Mouse (Mus musculus) thymus, adult 2 months (tissue): ENCODE measurements around the gene Brsk1. TPM values are rescaled to one million over a fixed set of nuclear protein-coding genes. Genes with fewer than 3 reads are reported as not detected.

ENCODE experiments used
- DNase-seq: peaks from one replicate; pipeline ENCODE4 v3.0.0; 2021
- H3K27ac ChIP-seq: fragments of 200-500 bp; 2 replicates; pipeline ENCODE4 v1.5.1; 2012; ENCODE audit warnings: low read length, control low read depth; ENCODE audit not compliant: control insufficient read depth, insufficient read depth
- H3K27me3 ChIP-seq: fragments of 200-500 bp; 2 replicates; pipeline ENCODE4 v1.6.1; 2012; ENCODE audit warnings: mild to moderate bottlenecking, low read length, moderate library complexity, mixed read lengths; ENCODE audit not compliant: control insufficient read depth, insufficient read depth
- H3K36me3 ChIP-seq: fragments of 200-500 bp; 2 replicates; pipeline ENCODE4 v1.6.1; 2012; ENCODE audit warnings: mild to moderate bottlenecking, low read length, moderate library complexity; ENCODE audit not compliant: control insufficient read depth, insufficient read depth
- H3K4me1 ChIP-seq: fragments of 200-500 bp; replicated peaks from 2 replicates; pipeline ENCODE4 v1.6.1; 2012; ENCODE audit warnings: low read length; ENCODE audit not compliant: control insufficient read depth, insufficient read depth
- H3K4me3 ChIP-seq: fragments of 200-500 bp; 2 replicates; pipeline ENCODE4 v1.5.1; 2012; ENCODE audit warnings: mild to moderate bottlenecking, low read length, control low read depth, moderate library complexity; ENCODE audit not compliant: control insufficient read depth, insufficient read depth
- CTCF ChIP-seq: fragments of 200-500 bp; IDR thresholded peaks from 2 replicates; pipeline ENCODE4 v1.5.1; 2012; ENCODE audit warnings: mild to moderate bottlenecking, control low read depth, low read length, moderate library complexity, borderline replicate concordance; ENCODE audit not compliant: control insufficient read depth, poor library complexity, insufficient read depth; ENCODE audit errors: extremely low read depth
- POLR2A ChIP-seq: fragments of 200-500 bp; IDR thresholded peaks from 2 replicates; pipeline ENCODE4 v1.6.1; 2012; ENCODE audit warnings: mild to moderate bottlenecking, low read length, control low read depth, moderate library complexity; ENCODE audit not compliant: control insufficient read depth, poor library complexity, insufficient read depth; ENCODE audit errors: extremely low read depth
- WGBS: fragments of 180-500 bp; shearing (Covaris S2); methylation state at CpG from one replicate; pipeline ENCODE4 v1.1.7; 2018; 5-methylcytosine and 5-hydroxymethylcytosine counted together
- polyA plus RNA-seq: library from polyadenylated mRNA; depleted of rRNA; stranded (reverse); fragments of >200 nt; gene quantifications from 2 replicates; pipeline ENCODE4 v1.2.3, GENCODE M21; 2012; rRNA removed

Brsk1 gene
- polyA plus RNA-seq, 1 experiment: 0.71 TPM

DNA sequence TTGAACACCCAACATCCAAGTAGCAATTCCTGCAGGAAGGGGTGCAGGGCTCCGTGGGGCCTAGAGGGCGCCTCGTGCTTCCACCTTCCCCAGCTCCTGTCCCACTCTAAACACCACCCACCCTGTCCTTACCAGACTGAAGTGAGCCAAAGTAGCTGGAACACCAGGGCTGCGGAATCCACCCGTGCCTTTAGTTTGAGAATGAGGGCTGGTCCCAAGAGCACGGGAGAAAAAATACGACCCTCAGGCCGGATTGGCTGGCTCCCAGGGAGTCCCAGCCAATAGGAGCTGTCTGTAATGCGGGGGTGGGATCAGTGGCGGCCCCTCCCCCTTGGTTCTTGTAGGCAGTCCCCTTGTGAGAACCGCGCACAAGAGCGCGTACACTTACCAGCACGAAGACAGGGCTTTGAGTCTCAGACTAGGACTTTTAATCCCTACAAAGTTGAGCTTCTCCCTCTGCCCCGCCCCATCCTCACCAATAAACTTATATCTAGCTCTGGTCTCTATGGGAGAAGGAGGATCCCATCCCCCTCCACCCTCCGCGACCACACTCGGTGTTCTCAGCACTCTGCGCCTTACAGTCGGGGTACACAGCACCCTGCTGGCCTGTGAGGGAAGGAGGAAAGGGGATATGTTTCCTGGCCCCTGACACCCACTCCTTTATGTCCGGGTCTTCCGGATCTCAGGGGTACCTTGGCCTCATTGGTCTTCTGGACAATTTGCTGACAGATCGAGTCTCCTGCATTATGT, 62.6 kb downstream of the Brsk1 start, which contains the start of gene Cox6b2:
TSS of gene Cox6b2 (minus strand) at position 274 of the 750 bp plus-strand sequence.
- peaks cover 17% of the 10 kb centered on the region for H3K4me1 ChIP-seq
- H3K36me3 ChIP-seq: no peaks in the 10 kb centered on the region
- peak within 1 kb of the TSS; percentile 57 for H3K4me3 ChIP-seq
- peak; percentile 79 for TF ChIP-seq POLR2A
- TF ChIP-seq CTCF: no peak
- peak; percentile 85 for DNase-seq
- H3K27ac ChIP-seq: no peak within 1 kb of the TSS; the same call in 1 of the 2 replicates
- 11% methylated on average over 24 of the region's 24 CpGs for WGBS
- no peaks in the 10 kb centered on the region for H3K27me3 ChIP-seq

DNA sequence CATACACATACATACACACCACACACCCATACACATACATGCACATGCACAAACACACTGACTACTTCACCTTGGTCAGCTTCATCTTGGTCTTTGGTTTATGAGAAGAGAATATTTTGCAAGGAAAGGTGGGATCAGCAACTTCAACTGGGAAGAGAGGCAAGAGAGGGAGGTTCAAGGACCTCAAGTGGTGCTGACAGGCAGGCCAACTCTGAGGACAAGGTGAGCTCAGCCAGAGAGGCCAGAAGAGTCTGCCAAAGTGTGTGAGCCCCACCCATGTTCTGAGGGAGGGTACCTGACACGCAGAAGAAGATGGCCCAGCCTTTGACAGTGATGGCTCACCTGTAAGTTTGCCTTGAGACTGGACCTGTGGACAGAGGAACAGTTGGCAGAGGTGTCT, 69.3 kb downstream of the Brsk1 start:
- 61% methylated on average over 1 of the region's 1 CpGs for WGBS
- Histone ChIP-seq H3K4me1 (no peaks in the 10 kb centered on the region), H3K27ac (no peak overlapping the region), H3K4me3 (no peak overlapping the region), H3K27me3 (no peaks in the 10 kb centered on the region), H3K36me3 (no peaks in the 10 kb centered on the region)
- TF ChIP-seq POLR2A: no peak
- TF ChIP-seq CTCF: no peak
- DNase-seq: no peak

DNA sequence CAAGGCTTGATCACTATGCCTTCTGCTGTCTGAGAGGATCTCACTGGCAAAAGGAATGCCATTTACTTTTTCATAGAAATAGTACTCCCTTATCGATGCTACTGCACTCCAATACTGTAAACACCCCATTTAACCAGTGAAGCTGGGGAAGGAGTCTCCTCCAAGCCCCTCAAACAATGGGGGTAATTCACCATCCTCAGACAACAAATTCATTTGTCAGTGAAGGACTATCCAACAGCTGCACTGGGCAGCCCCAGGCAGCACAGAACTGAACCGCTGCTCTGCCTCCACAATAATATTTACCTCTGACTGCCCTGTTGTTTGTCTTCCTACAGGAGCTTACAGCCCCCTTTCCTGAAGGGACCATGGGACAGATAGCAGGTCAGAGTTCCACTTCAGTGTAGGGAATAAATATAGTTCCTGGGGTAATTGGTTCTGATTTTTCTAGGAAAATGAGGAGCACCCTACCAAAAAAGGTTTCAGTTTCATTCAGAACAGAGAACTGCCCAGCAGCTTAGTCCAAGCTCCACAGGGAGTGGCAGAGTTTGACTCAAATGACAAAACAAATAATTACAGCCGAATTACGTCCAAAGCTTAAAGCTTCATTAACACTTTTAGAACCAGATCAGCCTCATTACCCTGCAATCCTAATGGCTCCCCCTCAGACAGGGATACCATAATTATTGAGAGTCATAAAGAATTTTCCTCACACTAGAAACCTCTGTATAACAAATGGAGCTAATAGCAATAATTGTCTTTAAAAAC, 74.7 kb downstream of the Brsk1 start:
- H3K27me3 ChIP-seq: no peaks in the 10 kb centered on the region
- no peaks in the 10 kb centered on the region for H3K4me1 ChIP-seq
- no peak overlapping the region for H3K27ac ChIP-seq
- WGBS: 52% methylated on average over 4 of the region's 4 CpGs
- DNase-seq: no peak
- no peak for TF ChIP-seq CTCF
- TF ChIP-seq POLR2A: no peak
- no peaks in the 10 kb centered on the region for H3K36me3 ChIP-seq
- H3K4me3 ChIP-seq: no peak overlapping the region

Other genes starting within 250 kb of the Brsk1 start
- 9.1 and 10.8 TPM in 2 replicates for gene Rdh13, start 245.0 kb upstream of the Brsk1 start, polyA plus RNA-seq
- gene Eps8l1, start 229.9 kb upstream of the Brsk1 start, polyA plus RNA-seq: 4.2 and 24.2 TPM in 2 replicates
- 136 and 162 TPM in 2 replicates for gene Ppp1r12c, start 188.9 kb upstream of the Brsk1 start, polyA plus RNA-seq
- gene Tnnt1, start 174.2 kb upstream of the Brsk1 start, polyA plus RNA-seq: 1.8 TPM in 2 replicates
- 79.0 and 1,187 TPM in 2 replicates for gene Tnni3, start 166.4 kb upstream of the Brsk1 start, polyA plus RNA-seq
- gene Dnaaf3, start 158.2 kb upstream of the Brsk1 start, polyA plus RNA-seq: 8.3 and 9.8 TPM in 2 replicates
- 0.39 and 0.54 TPM in 2 replicates for gene Syt5, start 143.1 kb upstream of the Brsk1 start, polyA plus RNA-seq
- 0.11 and 0.15 TPM in 2 replicates for gene Ptprh, start 86.6 kb upstream of the Brsk1 start, polyA plus RNA-seq
- 103 and 113 TPM in 2 replicates for gene Tmem86b, start 59.2 kb upstream of the Brsk1 start, polyA plus RNA-seq
- 419 and 475 TPM in 2 replicates for gene Ppp6r1, start 31.6 kb upstream of the Brsk1 start, polyA plus RNA-seq
- gene Hspbp1, start 5.5 kb upstream of the Brsk1 start, polyA plus RNA-seq: 53.0 and 55.4 TPM in 2 replicates
- gene Tmem150b, start 34.6 kb downstream of the Brsk1 start, polyA plus RNA-seq: 2.2 and 3.7 TPM in 2 replicates
- 224 and 250 TPM in 2 replicates for gene Kmt5c, start 49.5 kb downstream of the Brsk1 start, polyA plus RNA-seq
- 36.6 and 47.7 TPM in 2 replicates for gene Cox6b2, start 62.5 kb downstream of the Brsk1 start, polyA plus RNA-seq
- 0.11 TPM in 1 of 2 replicates, not detected in the other for gene Fam71e2, start 80.7 kb downstream of the Brsk1 start, polyA plus RNA-seq
- 0.13 and 0.32 TPM in 2 replicates for gene Il11, start 92.3 kb downstream of the Brsk1 start, polyA plus RNA-seq
- gene Tmem190, start 92.3 kb downstream of the Brsk1 start, polyA plus RNA-seq: not detected in 2 replicates
- gene Tmem238, start 99.1 kb downstream of the Brsk1 start, polyA plus RNA-seq: 18.1 and 23.5 TPM in 2 replicates
- 367 and 512 TPM in 2 replicates for gene Rpl28, start 102.3 kb downstream of the Brsk1 start, polyA plus RNA-seq
- gene Ube2s, start 122.0 kb downstream of the Brsk1 start, polyA plus RNA-seq: 970 and 1,071 TPM in 2 replicates
- 0.48 and 0.74 TPM in 2 replicates for gene Shisa7, start 154.1 kb downstream of the Brsk1 start, polyA plus RNA-seq
- gene Isoc2b, start 179.7 kb downstream of the Brsk1 start, polyA plus RNA-seq: 21.8 and 23.6 TPM in 2 replicates
- 20.3 and 20.5 TPM in 2 replicates for gene Isoc2a, start 186.5 kb downstream of the Brsk1 start, polyA plus RNA-seq
- 0.15 and 0.17 TPM in 2 replicates for gene Gm36210, start 215.9 kb downstream of the Brsk1 start, polyA plus RNA-seq
- 40.2 and 51.2 TPM in 2 replicates for gene Zfp628, start 224.6 kb downstream of the Brsk1 start, polyA plus RNA-seq
- 4.4 and 5.9 TPM in 2 replicates for gene Nat14, start 231.4 kb downstream of the Brsk1 start, polyA plus RNA-seq
- 1.0 and 1.1 TPM in 2 replicates for gene Ssc5d, start 235.2 kb downstream of the Brsk1 start, polyA plus RNA-seq